Mouse (Mus musculus): ENCODE results near the gene Zfp354b. TPM values are rescaled to one million over a fixed set of nuclear protein-coding genes. Genes with fewer than 3 reads are reported as not detected.
A peak's percentile ranks its signal among the peaks of the same experiment; 100 is the strongest.

Zfp354b gene
- polyA plus RNA-seq, 1 experiment = 0.75 TPM

DNA sequence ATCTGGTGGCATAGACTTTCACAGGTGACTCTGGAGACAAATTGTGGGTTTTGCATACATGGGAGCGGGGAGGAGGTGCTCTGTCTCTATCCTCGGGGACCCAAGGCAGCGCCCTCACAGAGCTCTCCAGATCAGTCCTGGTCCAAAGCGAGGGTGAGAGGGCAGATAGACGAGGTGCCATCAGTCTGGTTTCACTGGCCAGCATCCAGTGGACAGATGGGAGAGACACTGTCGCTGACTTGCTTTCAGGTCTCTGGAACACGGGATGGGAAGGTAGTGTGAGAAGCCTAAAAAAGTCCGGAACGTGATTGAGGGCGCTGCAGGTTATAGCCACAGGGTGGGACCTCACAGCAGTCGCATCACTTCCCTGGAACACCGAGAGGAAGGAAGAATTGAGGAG is 11.0 kb upstream of the Zfp354b start:
- no peaks in the 10 kb centered on the region for H3K27me3 ChIP-seq (replicated peaks; ENCODE audit: control insufficient read depth, insufficient read depth, low read length)
- no peak overlapping the region for H3K4me3 ChIP-seq (ENCODE audit: insufficient read depth, low read depth, low read length)
- WGBS = 57% methylated on average over 12 of the region's 12 CpGs
- TF ChIP-seq POLR2A (IDR thresholded peaks at IDR 0.05; ENCODE audit: low read depth, low read length) = no peak
- no peak for TF ChIP-seq CTCF (conservative IDR thresholded peaks at IDR 0.05; ENCODE audit: insufficient read depth, insufficient read length, low read depth, low read length)
- no peaks in the 10 kb centered on the region for H3K36me3 ChIP-seq (ENCODE audit: control insufficient read depth, insufficient read depth, low read length)
- H3K27ac ChIP-seq (ENCODE audit: insufficient read depth, low read depth, low read length) = no peak overlapping the region
- DNase-seq = no peak
- H3K4me1 ChIP-seq (ENCODE audit: control insufficient read depth, insufficient read depth, low read length) = no peaks in the 10 kb centered on the region

GRCm38 (mm10) chr11:50939621-50940366 is 8.4 kb upstream of the Zfp354b start:
- DNase-seq = peak; percentile 43
- TF ChIP-seq POLR2A (IDR thresholded peaks at IDR 0.05; ENCODE audit: low read depth, low read length) (no peak), CTCF (conservative IDR thresholded peaks at IDR 0.05; ENCODE audit: insufficient read depth, insufficient read length, low read depth, low read length) (peak; percentile 89)
- Histone ChIP-seq H3K4me1 (ENCODE audit: control insufficient read depth, insufficient read depth, low read length) (no peaks in the 10 kb centered on the region), H3K27me3 (replicated peaks; ENCODE audit: control insufficient read depth, insufficient read depth, low read length) (no peaks in the 10 kb centered on the region), H3K4me3 (ENCODE audit: insufficient read depth, low read depth, low read length) (no peak overlapping the region), H3K36me3 (ENCODE audit: control insufficient read depth, insufficient read depth, low read length) (no peaks in the 10 kb centered on the region), H3K27ac (ENCODE audit: insufficient read depth, low read depth, low read length) (no peak overlapping the region)
- WGBS = 33% methylated on average over 14 of the region's 14 CpGs

DNA sequence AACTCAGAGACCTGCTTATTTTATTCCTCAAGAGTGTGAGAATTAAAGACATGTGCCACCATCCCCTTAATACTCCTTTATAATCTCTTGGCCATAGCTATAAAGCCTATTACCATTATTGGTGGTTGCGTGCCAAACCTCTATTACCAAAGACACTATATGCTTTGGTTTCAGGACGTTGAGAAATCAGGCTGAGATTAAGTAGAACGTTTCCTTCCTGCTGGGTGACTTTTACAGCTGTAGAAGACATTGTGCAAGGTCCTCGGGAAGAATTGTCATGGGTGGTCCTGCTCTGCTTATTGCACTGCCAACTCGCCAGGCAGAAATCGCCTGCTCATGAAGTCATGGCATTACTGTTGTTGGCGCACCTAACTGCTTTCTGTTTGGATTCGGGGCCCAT is 7.0 kb upstream of the Zfp354b start:
- 75% methylated on average over 8 of the region's 8 CpGs for WGBS
- TF ChIP-seq CTCF (conservative IDR thresholded peaks at IDR 0.05; ENCODE audit: insufficient read depth, insufficient read length, low read depth, low read length) (no peak), POLR2A (IDR thresholded peaks at IDR 0.05; ENCODE audit: low read depth, low read length) (no peak)
- H3K36me3 ChIP-seq (ENCODE audit: control insufficient read depth, insufficient read depth, low read length) = no peaks in the 10 kb centered on the region
- H3K4me3 ChIP-seq (ENCODE audit: insufficient read depth, low read depth, low read length) = no peak overlapping the region
- H3K27me3 ChIP-seq (replicated peaks; ENCODE audit: control insufficient read depth, insufficient read depth, low read length) = no peaks in the 10 kb centered on the region
- H3K4me1 ChIP-seq (ENCODE audit: control insufficient read depth, insufficient read depth, low read length) = no peaks in the 10 kb centered on the region
- H3K27ac ChIP-seq (ENCODE audit: insufficient read depth, low read depth, low read length) = no peak overlapping the region
- DNase-seq = no peak

- no peaks in the 10 kb centered on the region for H3K4me1 ChIP-seq (ENCODE audit: control insufficient read depth, insufficient read depth, low read length)
- no peaks in the 10 kb centered on the region for H3K27me3 ChIP-seq (replicated peaks; ENCODE audit: control insufficient read depth, insufficient read depth, low read length)
- no peaks in the 10 kb centered on the region for H3K36me3 ChIP-seq (ENCODE audit: control insufficient read depth, insufficient read depth, low read length)
- DNase-seq = no peak
- no peak overlapping the region for H3K4me3 ChIP-seq (ENCODE audit: insufficient read depth, low read depth, low read length)
- WGBS = 50% methylated on average over 1 of the region's 1 CpGs
- TF ChIP-seq CTCF (conservative IDR thresholded peaks at IDR 0.05; ENCODE audit: insufficient read depth, insufficient read length, low read depth, low read length) = no peak
- no peak for TF ChIP-seq POLR2A (IDR thresholded peaks at IDR 0.05; ENCODE audit: low read depth, low read length)
- no peak overlapping the region for H3K27ac ChIP-seq (ENCODE audit: insufficient read depth, low read depth, low read length)
These were observed 607 bp upstream of the Zfp354b start for GRCm38 (mm10) chr11:50932040-50932439.

DNA sequence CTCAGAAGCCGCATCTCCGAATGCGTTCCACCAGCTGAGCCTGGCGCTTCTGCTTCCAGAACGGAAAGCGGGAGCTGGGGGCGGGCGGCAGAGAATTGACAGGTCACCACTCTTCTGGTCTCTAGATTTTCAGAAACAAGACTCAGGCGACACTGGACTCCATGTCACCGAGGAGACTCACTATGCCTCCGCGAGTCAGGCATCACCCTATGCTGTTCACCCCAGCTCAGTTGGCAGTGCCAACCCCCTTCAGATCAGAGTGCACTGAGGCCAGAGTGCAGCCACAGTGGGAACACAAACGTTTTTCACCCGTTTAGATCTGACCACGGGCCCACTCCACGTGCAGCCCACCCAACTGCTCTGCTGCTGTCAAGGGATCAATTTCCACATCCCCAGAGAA is 412 bp downstream of the Zfp354b start:
- H3K36me3 ChIP-seq (ENCODE audit: control insufficient read depth, insufficient read depth, low read length) = no peaks in the 10 kb centered on the region
- 1% methylated on average over 16 of the region's 16 CpGs for WGBS
- peak overlapping the region; percentile 78 for H3K4me3 ChIP-seq (ENCODE audit: insufficient read depth, low read depth, low read length)
- no peak for DNase-seq
- H3K4me1 ChIP-seq (ENCODE audit: control insufficient read depth, insufficient read depth, low read length) = no peaks in the 10 kb centered on the region
- H3K27ac ChIP-seq (ENCODE audit: insufficient read depth, low read depth, low read length) = peak overlapping the region; percentile 49; the same call in 1 of the 2 replicates
- no peaks in the 10 kb centered on the region for H3K27me3 ChIP-seq (replicated peaks; ENCODE audit: control insufficient read depth, insufficient read depth, low read length)
- TF ChIP-seq CTCF (conservative IDR thresholded peaks at IDR 0.05; ENCODE audit: insufficient read depth, insufficient read length, low read depth, low read length) (no peak), POLR2A (IDR thresholded peaks at IDR 0.05; ENCODE audit: low read depth, low read length) (no peak)

- H3K4me3 ChIP-seq (ENCODE audit: insufficient read depth, low read depth, low read length) = peak overlapping the region; percentile 78
- TF ChIP-seq CTCF (conservative IDR thresholded peaks at IDR 0.05; ENCODE audit: insufficient read depth, insufficient read length, low read depth, low read length) (no peak), POLR2A (IDR thresholded peaks at IDR 0.05; ENCODE audit: low read depth, low read length) (no peak)
- no peaks in the 10 kb centered on the region for H3K36me3 ChIP-seq (ENCODE audit: control insufficient read depth, insufficient read depth, low read length)
- H3K27me3 ChIP-seq (replicated peaks; ENCODE audit: control insufficient read depth, insufficient read depth, low read length) = no peaks in the 10 kb centered on the region
- 12% methylated on average over 14 of the region's 14 CpGs for WGBS
- no peak for DNase-seq
- H3K27ac ChIP-seq (ENCODE audit: insufficient read depth, low read depth, low read length) = no peak overlapping the region
- no peaks in the 10 kb centered on the region for H3K4me1 ChIP-seq (ENCODE audit: control insufficient read depth, insufficient read depth, low read length)
These were observed 891 bp downstream of the Zfp354b start for GRCm38 (mm10) chr11:50930469-50931014.

- 1% methylated on average over 47 of the region's 47 CpGs for WGBS
- Histone ChIP-seq H3K27me3 (replicated peaks; ENCODE audit: control insufficient read depth, insufficient read depth, low read length) (no peaks in the 10 kb centered on the region), H3K4me3 (ENCODE audit: insufficient read depth, low read depth, low read length) (peak within 1 kb of the TSS; percentile 82), H3K27ac (ENCODE audit: insufficient read depth, low read depth, low read length) (peak within 1 kb of the TSS; percentile 12), H3K36me3 (ENCODE audit: control insufficient read depth, insufficient read depth, low read length) (peaks cover 3% of the 10 kb centered on the region; the same call in 1 of the 2 replicates), H3K4me1 (ENCODE audit: control insufficient read depth, insufficient read depth, low read length) (peaks cover 3% of the 10 kb centered on the region; the same call in 1 of the 2 replicates)
- peak; percentile 96 for DNase-seq
- TF ChIP-seq CTCF (conservative IDR thresholded peaks at IDR 0.05; ENCODE audit: insufficient read depth, insufficient read length, low read depth, low read length) (peak; percentile 63), POLR2A (IDR thresholded peaks at IDR 0.05; ENCODE audit: low read depth, low read length) (no peak)
These were observed 15.6 kb downstream of the Zfp354b start, which contains the start of gene Zfp2 for GRCm38 (mm10) chr11:50915671-50916320. Zfp2 (minus strand) TSS chr11:50916165.
